Mouse (Mus musculus) CH12.LX (cell line): ENCODE results near the gene Mettl18. TPM values are rescaled to one million over a fixed set of nuclear protein-coding genes. Genes with fewer than 3 reads are reported as not detected.
A peak's percentile ranks its signal among the peaks of the same experiment; 100 is the strongest.

ENCODE experiments used
- DNase-seq: peaks from one replicate; pipeline ENCODE4 v3.0.0-alpha.2; 2013; ENCODE audit errors: extremely low read depth
- H3K27ac ChIP-seq: 2 replicates; pipeline ENCODE4 v1.5.1; 2012; ENCODE audit warnings: low read depth, mild to moderate bottlenecking, control low read depth, moderate library complexity; ENCODE audit not compliant: insufficient read depth
- H3K27me3 ChIP-seq: replicated peaks from 2 replicates; pipeline ENCODE3; 2012; ENCODE audit warnings: inconsistent platforms
- H3K36me3 ChIP-seq, 2 experiments: replicated peaks in 1 of 2; 2 replicates each; pipeline versions ENCODE3 to v1.6.1; 2012; ENCODE audit warnings: inconsistent platforms in 1 of 2, low read length in 1 of 2, mild to moderate bottlenecking in 1 of 2, mixed read lengths in 1 of 2, moderate library complexity in 1 of 2; ENCODE audit not compliant: control insufficient read depth in 1 of 2, insufficient read depth in 1 of 2
- H3K4me1 ChIP-seq, 2 experiments: 2 replicates each; pipeline ENCODE4 v1.6.1; 2012; ENCODE audit warnings: inconsistent platforms in 1 of 2, moderate library complexity in 1 of 2; ENCODE audit not compliant: insufficient read depth in 2 of 2, control insufficient read depth in 1 of 2
- H3K4me2 ChIP-seq: 2 replicates; pipeline ENCODE4 v1.6.1; 2012; ENCODE audit warnings: low read depth, mild to moderate bottlenecking, control low read depth; ENCODE audit not compliant: poor library complexity, insufficient read depth, severe bottlenecking
- H3K4me3 ChIP-seq, 3 experiments: fragments of 150-350 bp in 1 of 3; sonication (generic) in 1 of 3; replicated peaks in 1 of 3; 2 replicates each; pipeline versions ENCODE3 to v1.5.1; 2011 to 2012; ENCODE audit warnings: low read depth in 2 of 3, low read length in 2 of 3, mild to moderate bottlenecking in 2 of 3, moderate library complexity in 2 of 3, control low read depth in 1 of 3, improper control_type of control experiment in 1 of 3, inconsistent platforms in 1 of 3, mixed read lengths in 1 of 3; ENCODE audit not compliant: poor library complexity in 1 of 3
- H3K79me2 ChIP-seq: replicated peaks from 2 replicates; pipeline ENCODE4 v1.6.1; 2012; ENCODE audit warnings: mild to moderate bottlenecking, moderate library complexity; ENCODE audit not compliant: control insufficient read depth, poor library complexity, insufficient read depth, severe bottlenecking; ENCODE audit errors: extremely low read depth
- H3K9ac ChIP-seq: 2 replicates; pipeline ENCODE4 v1.6.1; 2012; ENCODE audit warnings: low read depth, mild to moderate bottlenecking, control low read depth, moderate library complexity; ENCODE audit not compliant: insufficient read depth
- H3K9me3 ChIP-seq: replicated peaks from 2 replicates; pipeline ENCODE3; 2012; ENCODE audit warnings: low read length, inconsistent platforms, mixed read lengths
- BHLHE40 ChIP-seq: IDR thresholded peaks from 2 replicates; pipeline ENCODE4 v1.6.1; 2011; ENCODE audit warnings: mild to moderate bottlenecking, low read depth, low read length, improper control_type of control experiment
- CHD1 ChIP-seq: IDR thresholded peaks from 2 replicates; pipeline ENCODE4 v1.6.1; 2012; ENCODE audit warnings: low read depth, low read length, improper control_type of control experiment, inconsistent platforms
- CHD2 ChIP-seq: IDR thresholded peaks from 2 replicates; pipeline ENCODE4 v1.6.1; 2011; ENCODE audit warnings: low read length, improper control_type of control experiment
- CTCF ChIP-seq, 2 experiments: IDR thresholded peaks in 1 of 2; conservative IDR thresholded peaks in 1 of 2; 2 replicates each; pipeline ENCODE4 v1.5.1; 2011 to 2012; ENCODE audit warnings: low read depth in 2 of 2, low read length in 2 of 2, improper control_type of control experiment in 1 of 2, inconsistent platforms in 1 of 2, mild to moderate bottlenecking in 1 of 2, moderate library complexity in 1 of 2
- JUN ChIP-seq: IDR thresholded peaks from 2 replicates; pipeline ENCODE4 v1.6.1; 2011; ENCODE audit warnings: low read depth, mild to moderate bottlenecking, low read length, improper control_type of control experiment, moderate library complexity; ENCODE audit not compliant: insufficient read depth
- KAT2A ChIP-seq: IDR thresholded peaks from 2 replicates; pipeline ENCODE4 v1.6.1; 2012; ENCODE audit warnings: low read length, improper control_type of control experiment, inconsistent platforms; ENCODE audit not compliant: insufficient replicate concordance
- MAFK ChIP-seq: IDR thresholded peaks from 2 replicates; pipeline ENCODE4 v1.6.1; 2011; ENCODE audit warnings: low read length, improper control_type of control experiment; ENCODE audit not compliant: insufficient replicate concordance
- NRF1 ChIP-seq: IDR thresholded peaks from 2 replicates; pipeline ENCODE4 v1.6.1; 2014; ENCODE audit warnings: low read depth, mild to moderate bottlenecking, inconsistent platforms, low read length, improper control_type of control experiment, moderate library complexity
- RAD21 ChIP-seq: IDR thresholded peaks from 2 replicates; pipeline ENCODE4 v1.6.1; 2011; ENCODE audit warnings: low read depth, mild to moderate bottlenecking, low read length, improper control_type of control experiment, moderate library complexity
- RCOR1 ChIP-seq: conservative IDR thresholded peaks from 2 replicates; pipeline ENCODE4 v1.6.1; 2012; ENCODE audit warnings: low read depth, mild to moderate bottlenecking, inconsistent platforms, low read length, improper control_type of control experiment
- SIN3A ChIP-seq: IDR thresholded peaks from 2 replicates; pipeline ENCODE4 v1.6.1; 2012; ENCODE audit warnings: low read length, improper control_type of control experiment, inconsistent platforms
- SMC3 ChIP-seq: IDR thresholded peaks from 2 replicates; pipeline ENCODE4 v1.6.1; 2011; ENCODE audit warnings: low read depth, low read length, improper control_type of control experiment
- TCF12 ChIP-seq: IDR thresholded peaks from 2 replicates; pipeline ENCODE4 v1.6.1; 2014; ENCODE audit warnings: low read depth, mild to moderate bottlenecking, inconsistent platforms, low read length, improper control_type of control experiment
- USF1 ChIP-seq: IDR thresholded peaks from 2 replicates; pipeline ENCODE4 v1.6.1; 2014; ENCODE audit warnings: low read depth, mild to moderate bottlenecking, inconsistent platforms, low read length, improper control_type of control experiment
- USF2 ChIP-seq: conservative IDR thresholded peaks from 2 replicates; pipeline ENCODE4 v1.6.1; 2011; ENCODE audit warnings: low read depth, low read length, improper control_type of control experiment
- ZC3H11A ChIP-seq: IDR thresholded peaks from 2 replicates; pipeline ENCODE4 v1.6.1; 2012; ENCODE audit warnings: low read depth, mild to moderate bottlenecking, inconsistent platforms, low read length, improper control_type of control experiment
- ZMIZ1 ChIP-seq: IDR thresholded peaks from 2 replicates; pipeline ENCODE4 v1.6.1; 2012; ENCODE audit warnings: low read depth, mild to moderate bottlenecking, inconsistent platforms, low read length, improper control_type of control experiment
- dilution Hi-C: fragments of 300-500 bp; cut with MboI; formaldehyde crosslinking; loops from 2 replicates; pipeline ENCODE4 v1.14.3; 2020; ENCODE audit warnings: low sequenced_read_pairs; ENCODE audit not compliant: extremely low pct_unique_long_range_greater_than_20kb, extremely low pct_ligation_motif_present
- in situ Hi-C: fragments of 300-500 bp; cut with MboI; formaldehyde crosslinking; loops from 3 replicates; pipeline ENCODE4 v1.14.3; 2019; ENCODE audit warnings: low sequenced_read_pairs, low pct_ligation_motif_present, low pct_unique_long_range_greater_than_20kb, mixed read lengths
- polyA plus RNA-seq: library from polyadenylated mRNA; unstranded; fragments of >175 nt; gene quantifications from 2 replicates; pipeline ENCODE4 v1.2.1, GENCODE M21; 2012; ENCODE audit warnings: low read depth; ENCODE audit not compliant: insufficient read length
- total RNA-seq, 2 experiments: library from RNA; depleted of rRNA; stranded (reverse); fragments of 300-350 nt in 1 of 2; fragments of >200 nt in 1 of 2; gene quantifications; 2 replicates each; pipeline ENCODE4 v1.2.3; 2012 to 2014

Gene Mettl18
- total and polyA plus RNA-seq, 3 experiments = 6.7 to 19.2 (median 10.7) TPM

- TF ChIP-seq RAD21 (peak; percentile 61), ZMIZ1 (no peak), CHD1 (no peak), CHD2 (no peak), NRF1 (no peak), KAT2A (no peak), TCF12 (no peak), BHLHE40 (no peak), MAFK (no peak), ZC3H11A (no peak), USF2 (no peak), JUN (no peak), USF1 (no peak), CTCF (conservative IDR thresholded peaks at IDR 0.05 in 1 of 2, IDR thresholded peaks at IDR 0.05 in 1 of 2; ENCODE audit: low read depth in 2 of 2, low read length in 2 of 2) (peak in 1 of 2 experiments; percentile 74; a peak in 3 of 4 replicates), SMC3 (peak; percentile 56), SIN3A (no peak)
- TF ChIP-seq, all 38 proteins: peak for 3
- in situ Hi-C loops = no loop called here
- peak; percentile 46 for DNase-seq
Observed at GRCm38 (mm10) chr1:164009235-164009634, 14.5 kb downstream of the Mettl18 start.

GRCm38 (mm10) chr1:164014616-164015015, 19.9 kb downstream of the Mettl18 start:
- in situ Hi-C loops (no loop called here), dilution Hi-C loops (no loop called here)
- H3K4me2 ChIP-seq = no peak overlapping the region
- no peaks in the 10 kb centered on the region for H3K79me2 ChIP-seq
- H3K36me3 ChIP-seq = no peaks in the 10 kb centered on the region
- H3K9ac ChIP-seq = no peak overlapping the region
- no peaks in the 10 kb centered on the region for H3K4me1 ChIP-seq
- no peaks in the 10 kb centered on the region for H3K9me3 ChIP-seq
- H3K27me3 ChIP-seq = no peaks in the 10 kb centered on the region
- TF ChIP-seq RCOR1 (no peak), MAFK (no peak)
- H3K27ac ChIP-seq = no peak overlapping the region
- H3K4me3 ChIP-seq = no peak overlapping the region
- no peak for DNase-seq

More at GRCm38 (mm10) chr1:164009235-164009634, 14.5 kb downstream of the Mettl18 start:
- Histone ChIP-seq H3K4me1 (no peaks in the 10 kb centered on the region), H3K36me3 (no peaks in the 10 kb centered on the region), H3K9me3 (no peaks in the 10 kb centered on the region), H3K4me3 (no peak overlapping the region), H3K9ac (no peak overlapping the region), H3K27ac (no peak overlapping the region), H3K79me2 (no peaks in the 10 kb centered on the region), H3K4me2 (no peak overlapping the region), H3K27me3 (no peaks in the 10 kb centered on the region)
- dilution Hi-C loops = no loop called here
